Mouse (Mus musculus) cortical plate, adult 2 months (tissue): Measurements from ENCODE around the gene Jade1.

Experiments used
- CTCF ChIP-seq: fragments of 200-500 bp; IDR thresholded peaks from 2 replicates; pipeline ENCODE4 v1.5.1; 2011; ENCODE audit warnings: mild to moderate bottlenecking, control low read depth, low read length; ENCODE audit not compliant: insufficient read depth; ENCODE audit errors: extremely low read depth
- POLR2A ChIP-seq: fragments of 200-500 bp; IDR thresholded peaks from 2 replicates; pipeline ENCODE4 v1.6.1; 2011; ENCODE audit warnings: mild to moderate bottlenecking, low read length, control low read depth; ENCODE audit not compliant: insufficient read depth; ENCODE audit errors: extremely low read depth

DNA sequence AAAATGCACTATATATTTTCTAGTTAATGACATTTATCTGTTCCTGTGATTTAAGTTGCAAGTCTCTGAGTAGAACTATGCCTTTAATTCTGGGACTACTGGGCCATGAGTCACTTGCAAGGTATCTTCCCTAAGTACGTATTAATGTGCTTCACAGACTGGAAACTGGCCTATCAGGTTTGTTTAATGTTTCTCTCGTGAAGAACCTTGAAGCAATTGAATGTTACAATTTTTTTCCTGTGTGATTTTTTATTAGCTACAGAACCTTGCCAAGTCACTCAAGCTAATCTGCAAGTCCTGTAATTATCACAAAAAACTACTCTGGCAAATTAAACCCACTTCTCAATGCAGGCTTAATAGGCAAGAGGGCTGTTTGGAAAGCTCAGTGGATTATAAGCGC is 33.8 kb upstream of the Jade1 start:
- TF ChIP-seq CTCF (no peak), POLR2A (no peak)
